18 mouse cellular contexts compared by ENCODE assay signal in genomic region chr16:96149311-96149710, GRCm38 (mm10). TPM values are rescaled to one million over a fixed set of nuclear protein-coding genes. Genes with fewer than 3 reads are reported as not detected.
DNase-seq lines count a peak whose midpoint lies in the region; ATAC-seq and TF ChIP-seq lines count a peak whose summit lies in the region.
"Had no signal": no experiment of that assay in that cellular context is flagged by ENCODE, and none has a peak within 500 bp of the region (broad histone marks: within the 10 kb centered on the region; RNA-seq: fewer than 3 reads in every experiment).

No protein-coding gene starts in this region.

- peaks cover 52% of the 10 kb centered on the region for H3K79me2 ChIP-seq in macrophage (ENCODE audit: inconsistent target)

- H3K9me3 ChIP-seq in embryonic facial prominence, embryonic 13.5 days, result no peaks in the 10 kb centered on the region
- no peaks in the 10 kb centered on the region for H3K9me3 ChIP-seq in embryonic facial prominence, embryonic 10.5 days
- no peaks in the 10 kb centered on the region for H3K9me3 ChIP-seq in heart, postnatal 0 days (replicated peaks; ENCODE audit: control insufficient read depth, low read length)
- H3K9me3 ChIP-seq: liver, embryonic 12.5 days; megakaryocyte, embryonic 14.5 days; neural tube, embryonic 15.5 days had no signal

- ATAC-seq in embryonic facial prominence, embryonic 13.5 days (ENCODE audit: insufficient number of reproducible peaks, insufficient read depth, low FRiP score, low TSS enrichment, low read depth), result no peak
- no peak for ATAC-seq in heart, postnatal 0 days (ENCODE audit: insufficient read depth, low read depth)
- ATAC-seq in megakaryocyte-erythroid progenitor cell, adult 5-6 weeks (replicated peaks; ENCODE audit: low FRiP score, low TSS enrichment, poor library complexity, severe bottlenecking), result no peak
- ATAC-seq: liver, embryonic 12.5 days had no signal

- H3K27ac ChIP-seq in embryonic facial prominence, embryonic 13.5 days, result peak overlapping the region; percentile 34
- no peak overlapping the region for H3K27ac ChIP-seq in embryonic facial prominence, embryonic 10.5 days (replicated peaks)
- peak overlapping the region; percentile 62; the same call in 1 of the 2 replicates for H3K27ac ChIP-seq in heart, postnatal 0 days (ENCODE audit: low read depth)
- H3K27ac ChIP-seq in macrophage, result 0 out of 2 replicates have a peak overlapping the region, but pooled peaks have one; percentile 17
- H3K27ac ChIP-seq: liver, embryonic 12.5 days; neural tube, embryonic 15.5 days had no signal

- H3K36me3 ChIP-seq in embryonic facial prominence, embryonic 13.5 days, result peaks cover 13% of the 10 kb centered on the region
- peaks cover 27% of the 10 kb centered on the region for H3K36me3 ChIP-seq in embryonic facial prominence, embryonic 10.5 days (replicated peaks)
- H3K36me3 ChIP-seq in heart, postnatal 0 days (replicated peaks; ENCODE audit: control insufficient read depth, insufficient read depth, low read length), result peaks cover 6% of the 10 kb centered on the region; the same call in 1 of the 2 replicates
- H3K36me3 ChIP-seq in macrophage (ENCODE audit: inconsistent target), result no peaks in the 10 kb centered on the region

- TF ChIP-seq CTCF in heart, postnatal 0 days (IDR thresholded peaks at IDR 0.05; ENCODE audit: low read depth), result no peak

- H3K27me3 ChIP-seq in embryonic facial prominence, embryonic 13.5 days, result no peaks in the 10 kb centered on the region
- H3K27me3 ChIP-seq in embryonic facial prominence, embryonic 10.5 days (replicated peaks; ENCODE audit: low read depth, poor library complexity, severe bottlenecking), result no peaks in the 10 kb centered on the region
- no peaks in the 10 kb centered on the region for H3K27me3 ChIP-seq in heart, postnatal 0 days (ENCODE audit: control insufficient read depth, insufficient read depth, low read length)
- H3K27me3 ChIP-seq: CH12.LX; liver, embryonic 12.5 days; megakaryocyte, embryonic 14.5 days; neural tube, embryonic 15.5 days had no signal

- no peak overlapping the region for H3K4me3 ChIP-seq in embryonic facial prominence, embryonic 13.5 days
- no peak overlapping the region for H3K4me3 ChIP-seq in embryonic facial prominence, embryonic 10.5 days
- H3K4me3 ChIP-seq in heart, postnatal 0 days (ENCODE audit: low read depth, low read length), result no peak overlapping the region
- no peak overlapping the region for H3K4me3 ChIP-seq in macrophage (ENCODE audit: inconsistent target)
- H3K4me3 ChIP-seq: liver, embryonic 12.5 days; megakaryocyte, embryonic 14.5 days; neural tube, embryonic 15.5 days had no signal

- 59% methylated on average over 9 of the region's 9 CpGs for WGBS in embryonic facial prominence, embryonic 13.5 days
- 77% methylated on average over 9 of the region's 9 CpGs for WGBS in embryonic facial prominence, embryonic 10.5 days
- 24% methylated on average over 9 of the region's 9 CpGs for WGBS in heart, postnatal 0 days
- 87% methylated on average over 9 of the region's 9 CpGs for WGBS in macrophage (ENCODE audit: missing documents)

- peaks cover 28% of the 10 kb centered on the region for H3K4me1 ChIP-seq in embryonic facial prominence, embryonic 13.5 days
- peaks cover 19% of the 10 kb centered on the region for H3K4me1 ChIP-seq in embryonic facial prominence, embryonic 10.5 days
- H3K4me1 ChIP-seq in heart, postnatal 0 days (ENCODE audit: control insufficient read depth, insufficient read depth), result peaks cover 15% of the 10 kb centered on the region; the same call in 1 of the 2 replicates

- DNase-seq in embryonic facial prominence, embryonic 10.5 days (ENCODE audit: low spot score), result no peak
- DNase-seq in heart, postnatal 0 days (ENCODE audit: low spot score), result peak; percentile 22
- no peak for DNase-seq in heart, postnatal 14 days
- peak; percentile 35 for DNase-seq in R1 (ENCODE audit: low read depth, low spot score)
- no peak for DNase-seq in adrenal gland, adult 18-20 months (ENCODE audit: low spot score in 2 of 2)
- DNase-seq: cerebellum, postnatal 25 days; left cerebral cortex, postnatal 4 days; retina, postnatal 1 day; thymus, postnatal 4 days had no signal

- 0 out of 2 replicates have a peak overlapping the region, but pooled peaks have one; percentile 8 for H3K9ac ChIP-seq in embryonic facial prominence, embryonic 13.5 days
- no peak overlapping the region for H3K9ac ChIP-seq in heart, postnatal 0 days (replicated peaks; ENCODE audit: low read depth, low read length)
- H3K9ac ChIP-seq: liver, embryonic 12.5 days; neural tube, embryonic 15.5 days had no signal

- no peak overlapping the region for H3K4me2 ChIP-seq in embryonic facial prominence, embryonic 13.5 days
- H3K4me2 ChIP-seq in heart, postnatal 0 days (ENCODE audit: low read depth, low read length), result no peak overlapping the region
- H3K4me2 ChIP-seq: liver, embryonic 12.5 days; neural tube, embryonic 15.5 days had no signal

- no peak for TF ChIP-seq EP300 in heart, postnatal 0 days (IDR thresholded peaks at IDR 0.05; ENCODE audit: low read depth)

- intact Hi-C loops in heart, postnatal 14 days (cut with DNase I), result loop anchor here (5.0 kb wide), 2 partner anchors 67 to 102 kb away; partner anchors contain the start of gene Brwd1

RNA-seq across cellular contexts. Expression of gene Wrb, which starts 4.1 kb away (rescaled TPM):
- 59.9 and 61.4 TPM in 2 replicates for polyA plus RNA-seq in embryonic facial prominence, embryonic 13.5 days (2015; fragmentation: Nextera tagmentation; extraction: Ambion mirVana)
- polyA plus RNA-seq in embryonic facial prominence, embryonic 10.5 days (2016; fragmentation: Nextera tagmentation; extraction: Ambion mirVana), result 86.2 and 94.3 TPM in 2 replicates
- total RNA-seq in heart, postnatal 0 days (2014; rRNA removed; ENCODE audit: low replicate concordance), result 38.3 and 54.7 TPM in 2 replicates
- polyA plus RNA-seq in heart, postnatal 0 days (2015; fragmentation: Nextera tagmentation; extraction: Ambion mirVana), result 28.4 and 28.9 TPM in 2 replicates
- 10 to 100 TPM; 12.6 to 14.4 TPM for total RNA-seq in heart, postnatal 14 days (2021)
- total RNA-seq in macrophage (2018; cell fraction: chromatin; rRNA removed), result 10 to 100 TPM in 9 of 26 experiments, 1 to 10 TPM in 16, under 1 TPM in 1; 0.76 to 20.8 (median 6.2) TPM
- total RNA-seq in macrophage (2018; cell fraction: cytosol; rRNA removed), result 10 to 100 TPM in 9 of 26 experiments, 1 to 10 TPM in 17; 4.6 to 13.7 (median 7.5) TPM
- 10 to 100 TPM in 6 of 26 experiments, 1 to 10 TPM in 20; 3.0 to 24.2 (median 5.4) TPM for total RNA-seq in macrophage (2018; cell fraction: nucleus; rRNA removed)
- polyA plus RNA-seq in macrophage (2018), result 6.9 to 14.8 TPM (median 7.2 TPM) in 3 replicates
- total RNA-seq in adrenal gland, adult 18-20 months (2021), result 10 to 100 TPM; 32.5 to 33.0 TPM
- 14.2 and 16.5 TPM in 2 replicates for total RNA-seq in megakaryocyte-erythroid progenitor cell, adult 5-6 weeks (2014; fragmentation: Nextera tagmentation)
- total RNA-seq in megakaryocyte-erythroid progenitor cell, adult 5-6 weeks (2017), result 11.1 and 25.0 TPM in 2 replicates

RNA-seq across cellular contexts. Expression of gene Hmgn1, which starts 21.8 kb away (rescaled TPM):
- 752 and 768 TPM in 2 replicates for polyA plus RNA-seq in embryonic facial prominence, embryonic 13.5 days (2015; fragmentation: Nextera tagmentation; extraction: Ambion mirVana)
- 895 and 901 TPM in 2 replicates for polyA plus RNA-seq in embryonic facial prominence, embryonic 10.5 days (2016; fragmentation: Nextera tagmentation; extraction: Ambion mirVana)
- total RNA-seq in heart, postnatal 0 days (2014; rRNA removed; ENCODE audit: low replicate concordance), result 56.7 and 76.8 TPM in 2 replicates
- 157 and 159 TPM in 2 replicates for polyA plus RNA-seq in heart, postnatal 0 days (2015; fragmentation: Nextera tagmentation; extraction: Ambion mirVana)
- 10 to 100 TPM; 51.1 to 53.5 TPM for total RNA-seq in heart, postnatal 14 days (2021)
- 100 to 1,000 TPM in 1 of 26 experiments, 10 to 100 TPM in 24, 1 to 10 TPM in 1; 8.3 to 109 (median 30.2) TPM for total RNA-seq in macrophage (2018; cell fraction: chromatin; rRNA removed)
- total RNA-seq in macrophage (2018; cell fraction: cytosol; rRNA removed), result 10 to 100 TPM; 27.5 to 90.7 (median 55.8) TPM
- total RNA-seq in macrophage (2018; cell fraction: nucleus; rRNA removed), result 10 to 100 TPM in 22 of 26 experiments, 1 to 10 TPM in 4; 7.1 to 73.9 (median 16.2) TPM
- 52.6 to 143 TPM (median 72.6 TPM) in 3 replicates for polyA plus RNA-seq in macrophage (2018)
- total RNA-seq in adrenal gland, adult 18-20 months (2021), result 100 to 1,000 TPM; 209 to 228 TPM
- total RNA-seq in megakaryocyte-erythroid progenitor cell, adult 5-6 weeks (2014; fragmentation: Nextera tagmentation), result 204 and 213 TPM in 2 replicates
- 395 and 654 TPM in 2 replicates for total RNA-seq in megakaryocyte-erythroid progenitor cell, adult 5-6 weeks (2017)

RNA-seq across cellular contexts. Expression of gene Lca5l, which starts 42.8 kb away (rescaled TPM):
- 1.7 and 2.0 TPM in 2 replicates for polyA plus RNA-seq in embryonic facial prominence, embryonic 13.5 days (2015; fragmentation: Nextera tagmentation; extraction: Ambion mirVana)
- 0.80 and 0.85 TPM in 2 replicates for polyA plus RNA-seq in embryonic facial prominence, embryonic 10.5 days (2016; fragmentation: Nextera tagmentation; extraction: Ambion mirVana)
- 1.5 and 3.4 TPM in 2 replicates for total RNA-seq in heart, postnatal 0 days (2014; rRNA removed; ENCODE audit: low replicate concordance)
- 2.3 TPM in 2 replicates for polyA plus RNA-seq in heart, postnatal 0 days (2015; fragmentation: Nextera tagmentation; extraction: Ambion mirVana)
- total RNA-seq in heart, postnatal 14 days (2021), result under 1 TPM; 0.71 to 0.91 TPM
- 1 to 10 TPM in 2 of 26 experiments, under 1 TPM in 13, not detected in 11; 0.30 to 1.1 (median 0.59) TPM for total RNA-seq in macrophage (2018; cell fraction: chromatin; rRNA removed)
- total RNA-seq in macrophage (2018; cell fraction: cytosol; rRNA removed), result under 1 TPM in 5 of 26 experiments, not detected in 21; 0.03 to 0.09 (median 0.06) TPM
- total RNA-seq in macrophage (2018; cell fraction: nucleus; rRNA removed), result 1 to 10 TPM in 1 of 26 experiments, under 1 TPM in 7, not detected in 18; 0.25 to 1.4 (median 0.45) TPM
- not detected in 3 replicates for polyA plus RNA-seq in macrophage (2018)
- 1 to 10 TPM; 1.0 to 1.4 TPM for total RNA-seq in adrenal gland, adult 18-20 months (2021)
- not detected in 2 replicates for total RNA-seq in megakaryocyte-erythroid progenitor cell, adult 5-6 weeks (2014; fragmentation: Nextera tagmentation)
- not detected in 2 replicates for total RNA-seq in megakaryocyte-erythroid progenitor cell, adult 5-6 weeks (2017)
- total RNA-seq: granulocyte monocyte progenitor cell, adult 5-6 weeks; monocyte, adult 5-6 weeks had no signal

RNA-seq across cellular contexts. Expression of gene Sh3bgr, which starts 50.9 kb away (rescaled TPM):
- polyA plus RNA-seq in embryonic facial prominence, embryonic 13.5 days (2015; fragmentation: Nextera tagmentation; extraction: Ambion mirVana), result 1.4 and 1.9 TPM in 2 replicates
- 1.5 and 1.7 TPM in 2 replicates for polyA plus RNA-seq in embryonic facial prominence, embryonic 10.5 days (2016; fragmentation: Nextera tagmentation; extraction: Ambion mirVana)
- total RNA-seq in heart, postnatal 0 days (2014; rRNA removed; ENCODE audit: low replicate concordance), result 227 and 290 TPM in 2 replicates
- 597 and 622 TPM in 2 replicates for polyA plus RNA-seq in heart, postnatal 0 days (2015; fragmentation: Nextera tagmentation; extraction: Ambion mirVana)
- total RNA-seq in heart, postnatal 14 days (2021), result 100 to 1,000 TPM; 569 to 662 TPM
- total RNA-seq in macrophage (2018; cell fraction: chromatin; rRNA removed), result not detected
- under 1 TPM in 1 of 26 experiments, not detected in 25; 0.15 TPM for total RNA-seq in macrophage (2018; cell fraction: cytosol; rRNA removed)
- not detected for total RNA-seq in macrophage (2018; cell fraction: nucleus; rRNA removed)
- not detected in 3 replicates for polyA plus RNA-seq in macrophage (2018)
- total RNA-seq in adrenal gland, adult 18-20 months (2021), result 10 to 100 TPM; 18.5 to 30.4 TPM
- total RNA-seq in megakaryocyte-erythroid progenitor cell, adult 5-6 weeks (2014; fragmentation: Nextera tagmentation), result 2.6 TPM in 1 of 2 replicates, not detected in the other
- not detected in 2 replicates for total RNA-seq in megakaryocyte-erythroid progenitor cell, adult 5-6 weeks (2017)
- total RNA-seq: granulocyte monocyte progenitor cell, adult 5-6 weeks; monocyte, adult 5-6 weeks had no signal

Comparison
In these comparisons a context has a peak if more than half of its experiments do, and no peak if none do; other contexts are left out.
1. DNase-seq: peak in heart, postnatal 0 days (single experiment) and R1 (single experiment); none in embryonic facial prominence, embryonic 10.5 days (single experiment), heart, postnatal 14 days (0 of 2) and adrenal gland, adult 18-20 months (0 of 2).